Mouse (Mus musculus) thymus, adult 2 months (tissue): ENCODE data around the gene Atp12a.

ENCODE experiments used
- CTCF ChIP-seq: fragments of 200-500 bp; IDR thresholded peaks from 2 replicates; pipeline ENCODE4 v1.5.1; 2012; ENCODE audit warnings: mild to moderate bottlenecking, control low read depth, low read length, moderate library complexity, borderline replicate concordance; ENCODE audit not compliant: control insufficient read depth, poor library complexity, insufficient read depth; ENCODE audit errors: extremely low read depth
- POLR2A ChIP-seq: fragments of 200-500 bp; IDR thresholded peaks from 2 replicates; pipeline ENCODE4 v1.6.1; 2012; ENCODE audit warnings: mild to moderate bottlenecking, low read length, control low read depth, moderate library complexity; ENCODE audit not compliant: control insufficient read depth, poor library complexity, insufficient read depth; ENCODE audit errors: extremely low read depth

DNA sequence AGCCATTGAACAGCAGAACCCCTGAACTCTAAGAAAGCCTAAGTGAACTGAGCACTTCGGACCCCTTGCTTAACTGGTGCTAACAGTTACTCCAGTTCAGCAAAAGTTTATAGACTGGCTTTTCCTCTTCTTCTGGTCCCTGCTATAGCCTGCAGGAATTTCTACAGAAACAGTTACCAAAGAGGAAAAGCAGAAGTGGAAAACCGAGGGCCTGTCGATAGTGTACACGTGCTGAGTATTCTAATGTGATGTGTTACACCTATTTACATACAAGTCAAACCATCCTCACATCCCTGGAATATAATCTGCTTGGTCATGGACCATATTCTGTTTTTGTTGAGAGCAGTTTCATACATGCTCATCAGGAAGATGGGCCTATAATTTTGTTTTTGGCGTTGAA, 30.4 kb upstream of the Atp12a start:
- TF ChIP-seq POLR2A (no peak), CTCF (no peak)
